Mouse (Mus musculus) R1 (cell line): Measurements from ENCODE around the gene Plpp3.
A peak's percentile ranks its signal among the peaks of the same experiment; 100 is the strongest.

Experiments used
- DNase-seq: peaks from one replicate; pipeline ENCODE4 v3.0.0-alpha.2; 2018; ENCODE audit warnings: low read depth, low spot score

Gene Plpp3

DNA sequence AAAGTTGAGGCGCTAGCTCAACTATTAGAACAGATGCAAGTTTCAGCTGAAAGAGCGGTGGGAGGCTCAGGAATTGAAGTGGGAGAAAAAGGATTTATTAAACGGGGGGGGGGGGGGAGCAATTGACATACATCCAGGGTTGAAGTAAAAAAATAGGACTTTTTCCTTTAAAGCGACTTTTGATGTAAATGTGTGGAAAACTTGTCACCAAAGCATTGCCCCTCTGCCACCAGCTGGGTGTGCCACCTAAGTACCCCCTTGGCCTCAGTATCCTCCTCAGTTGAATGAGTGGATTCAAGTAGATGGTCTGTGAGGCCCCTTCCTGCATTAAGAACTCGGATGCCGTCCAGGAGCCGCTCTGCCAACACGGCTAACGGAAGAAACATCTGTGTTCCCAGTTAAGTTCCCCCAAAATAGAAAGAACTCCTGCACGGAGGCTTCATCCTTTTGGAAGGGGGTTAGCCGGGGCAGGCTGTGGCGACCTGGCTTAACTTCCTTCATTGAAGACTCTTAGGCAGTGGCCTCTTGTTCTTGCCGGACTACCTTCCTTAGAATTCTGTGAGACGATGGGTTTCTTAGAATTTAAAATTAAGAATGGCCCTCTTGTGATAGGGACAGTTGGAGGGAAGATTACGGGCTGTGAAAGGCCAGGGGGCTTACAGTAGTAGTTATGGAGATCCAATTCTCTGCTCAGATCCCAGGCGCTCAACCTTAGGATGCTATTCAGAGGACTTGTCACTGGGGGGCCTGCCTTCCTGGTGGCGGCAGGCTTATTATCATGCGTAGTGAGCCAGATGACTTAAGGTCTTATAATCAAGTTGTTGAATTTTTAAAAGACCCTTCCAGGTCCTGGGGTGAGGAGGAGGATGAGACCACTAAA is 1.7 kb downstream of the Plpp3 start:
- peak; percentile 68 for DNase-seq

DNA sequence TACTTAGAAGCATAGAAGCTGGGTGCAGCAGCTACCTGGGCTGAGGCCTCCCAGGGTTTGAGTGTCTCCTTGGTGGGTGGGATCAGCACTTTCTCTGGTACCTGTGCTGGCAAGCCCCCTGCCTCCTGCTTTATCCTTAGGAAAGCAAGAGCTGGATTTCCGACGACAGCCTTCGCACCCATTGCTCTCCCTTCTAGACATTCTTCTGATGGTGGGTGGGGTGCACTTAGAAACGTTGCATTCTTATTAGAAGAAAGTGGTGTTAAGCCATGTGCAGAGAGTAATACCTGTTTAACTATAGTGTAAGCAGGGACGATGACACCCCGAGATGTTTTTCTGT is 2.4 kb downstream of the Plpp3 start:
- no peak for DNase-seq

DNA sequence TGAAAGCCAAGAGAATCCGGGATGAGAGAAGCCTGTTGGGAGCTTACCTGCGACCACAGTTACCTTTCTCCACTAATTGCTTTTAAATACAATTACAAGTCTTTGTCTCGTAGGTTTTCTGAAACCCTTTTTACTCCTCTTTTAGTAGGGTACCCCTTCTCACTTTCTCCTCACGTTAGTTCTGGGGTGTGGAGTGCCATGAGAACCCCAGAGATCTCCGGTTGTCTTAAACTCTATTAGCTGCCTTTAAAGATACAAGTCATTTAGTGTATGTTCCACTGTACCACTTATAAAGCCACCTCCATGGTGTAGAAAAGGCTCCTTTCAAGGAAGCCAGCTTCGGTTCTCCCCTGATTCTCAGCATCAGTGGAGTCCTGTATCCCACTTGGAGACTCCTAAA is 3.3 kb downstream of the Plpp3 start:
- no peak for DNase-seq

DNA sequence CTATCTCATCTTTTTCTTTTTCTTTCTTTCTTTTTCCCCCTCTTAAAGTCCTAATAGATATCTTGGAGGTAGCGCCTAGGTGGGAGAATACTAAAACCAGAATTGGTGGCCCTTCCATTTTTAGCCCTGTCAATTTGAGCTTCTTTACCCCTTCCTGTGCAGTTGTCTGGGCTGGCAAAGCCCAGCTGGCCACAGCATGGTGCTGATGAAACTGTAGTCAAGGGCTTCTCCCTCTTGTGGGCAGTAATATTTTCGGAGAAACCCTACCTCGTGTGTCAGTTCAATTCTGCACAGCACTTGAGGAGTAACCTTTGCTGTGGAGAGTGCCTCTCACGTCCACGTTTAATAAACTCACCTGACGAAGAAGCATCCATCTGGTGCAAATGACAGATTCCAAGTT is 4.9 kb downstream of the Plpp3 start:
- DNase-seq, result no peak

DNA sequence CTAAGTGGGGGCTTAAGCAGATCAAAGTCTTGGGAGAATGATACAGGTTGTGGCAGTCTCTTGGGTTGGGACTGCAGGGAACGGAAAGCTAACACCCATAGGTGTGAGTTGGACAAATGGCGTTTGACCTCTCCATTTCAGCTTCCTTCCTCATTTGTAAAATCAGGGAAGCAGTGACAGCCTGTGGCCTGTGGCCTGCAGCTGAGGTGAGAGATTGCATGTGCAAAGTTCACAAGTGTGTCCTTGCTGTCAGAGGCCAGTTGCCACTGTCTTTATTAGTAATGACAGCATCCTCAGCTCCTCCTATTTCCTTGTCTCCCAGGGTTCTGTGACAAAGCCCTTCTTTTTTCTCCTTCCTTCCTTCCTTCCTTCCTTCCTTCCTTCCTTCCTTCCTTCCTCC is 5.5 kb downstream of the Plpp3 start:
- DNase-seq, result no peak

DNA sequence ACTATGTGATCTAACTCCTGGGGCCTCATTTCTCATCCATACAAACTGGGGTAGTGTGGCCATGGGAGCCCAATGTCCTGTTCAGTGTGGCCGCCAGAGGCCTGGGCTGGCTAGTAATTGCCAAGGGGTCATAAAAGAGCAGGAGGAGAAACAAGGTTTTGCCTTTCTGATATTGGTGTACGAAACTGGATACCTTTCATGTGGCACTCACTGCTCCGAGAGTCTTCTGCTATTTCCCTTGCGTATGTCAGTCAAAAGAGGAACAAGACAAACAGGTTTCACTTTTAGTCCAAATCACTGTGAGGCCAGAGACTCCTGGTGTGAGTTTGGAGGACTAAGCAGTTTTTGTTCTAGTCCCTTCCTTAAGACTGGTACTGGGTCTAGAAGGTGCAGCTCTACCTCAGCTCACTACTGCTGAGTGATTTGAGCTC is 6.8 kb downstream of the Plpp3 start:
- DNase-seq, result no peak

DNA sequence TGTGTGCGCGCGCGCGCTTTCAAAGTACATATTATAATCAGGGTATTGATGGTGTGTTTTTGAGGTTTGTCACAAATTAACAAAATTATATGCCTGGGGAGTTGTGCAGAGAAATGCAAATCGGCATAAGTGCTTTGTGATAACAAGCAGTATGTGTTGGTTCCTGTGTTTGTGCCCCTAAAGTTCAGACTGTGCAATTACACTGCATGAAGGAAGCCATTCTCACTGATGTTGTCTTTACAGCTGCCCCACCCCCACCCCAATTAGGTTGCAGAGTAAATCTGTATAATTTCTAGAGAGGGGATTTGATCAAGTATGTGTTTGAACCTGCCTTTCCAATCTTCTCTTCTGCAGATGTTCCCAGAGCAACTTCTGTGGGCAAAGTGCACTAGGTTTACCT is 7.8 kb downstream of the Plpp3 start:
- DNase-seq, result peak; percentile 58

DNA sequence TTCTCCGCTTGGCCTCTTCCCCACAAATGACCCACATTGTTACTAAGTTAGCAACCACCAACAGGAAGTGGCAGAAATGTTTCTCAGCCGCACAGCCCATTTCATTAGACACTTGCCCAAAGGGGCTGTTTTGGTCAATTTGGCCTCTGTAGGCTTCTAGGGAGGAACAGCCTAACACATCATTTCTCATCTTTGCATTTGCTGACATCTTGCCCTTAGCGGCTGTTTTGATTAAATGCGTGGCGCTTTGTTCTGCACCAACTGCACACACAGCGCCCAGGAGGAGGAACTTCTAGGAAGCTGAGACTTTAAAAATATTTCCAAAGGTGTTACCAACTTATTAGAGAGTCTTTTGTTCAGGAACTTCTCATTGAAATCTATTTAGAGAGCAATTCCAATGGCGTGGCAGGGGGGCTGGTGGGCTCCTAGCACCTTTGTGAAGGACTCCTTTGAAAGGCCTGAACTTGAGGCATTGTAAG is 12.0 kb downstream of the Plpp3 start:
- DNase-seq, result peak; percentile 89

DNA sequence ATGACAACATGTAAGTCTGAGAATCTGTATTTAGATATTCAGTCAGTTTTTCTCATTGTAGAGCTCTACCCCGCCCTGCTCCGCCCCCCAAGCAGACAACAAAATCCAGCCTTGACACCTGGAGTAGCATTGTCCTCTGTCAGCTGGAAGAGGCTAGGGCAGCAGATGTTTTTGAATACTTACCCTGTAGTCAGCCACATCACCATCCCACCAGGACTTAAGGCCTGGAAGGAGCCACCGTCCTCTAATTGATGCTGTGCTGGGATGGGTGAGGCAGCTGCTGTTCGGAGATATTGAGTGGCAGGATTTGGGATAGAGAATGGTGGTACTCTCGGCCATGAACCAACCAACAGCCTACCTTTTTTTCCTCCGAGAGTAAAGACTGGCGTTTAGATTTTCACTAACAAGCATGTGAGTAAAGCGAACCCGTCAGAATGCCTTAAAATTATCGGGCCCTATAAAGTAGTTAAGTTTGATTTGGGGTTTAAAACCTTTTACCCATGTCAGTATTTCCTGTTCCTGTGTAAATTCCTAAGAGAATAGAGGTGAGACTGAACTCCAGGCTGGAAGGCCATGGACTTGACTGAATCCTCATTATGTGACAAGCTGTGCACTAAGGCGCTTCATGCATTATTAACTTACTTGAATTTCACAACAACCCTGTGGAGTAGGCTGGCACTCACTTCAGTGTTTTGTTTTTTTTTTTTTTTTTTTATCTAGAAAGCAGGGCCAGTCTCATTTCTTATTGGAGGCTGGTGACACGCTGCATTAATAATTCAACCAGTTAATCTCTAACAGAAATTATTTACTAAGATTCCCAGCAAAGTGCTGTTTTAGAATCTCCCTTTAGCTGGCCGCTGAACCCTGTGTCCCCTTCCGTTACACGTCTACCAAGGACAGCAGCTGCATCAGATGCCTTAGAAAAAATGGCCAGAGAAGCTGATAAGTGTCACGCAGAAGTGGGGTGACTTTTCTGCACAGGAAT is 13.0 kb downstream of the Plpp3 start:
- peak; percentile 81 for DNase-seq

DNA sequence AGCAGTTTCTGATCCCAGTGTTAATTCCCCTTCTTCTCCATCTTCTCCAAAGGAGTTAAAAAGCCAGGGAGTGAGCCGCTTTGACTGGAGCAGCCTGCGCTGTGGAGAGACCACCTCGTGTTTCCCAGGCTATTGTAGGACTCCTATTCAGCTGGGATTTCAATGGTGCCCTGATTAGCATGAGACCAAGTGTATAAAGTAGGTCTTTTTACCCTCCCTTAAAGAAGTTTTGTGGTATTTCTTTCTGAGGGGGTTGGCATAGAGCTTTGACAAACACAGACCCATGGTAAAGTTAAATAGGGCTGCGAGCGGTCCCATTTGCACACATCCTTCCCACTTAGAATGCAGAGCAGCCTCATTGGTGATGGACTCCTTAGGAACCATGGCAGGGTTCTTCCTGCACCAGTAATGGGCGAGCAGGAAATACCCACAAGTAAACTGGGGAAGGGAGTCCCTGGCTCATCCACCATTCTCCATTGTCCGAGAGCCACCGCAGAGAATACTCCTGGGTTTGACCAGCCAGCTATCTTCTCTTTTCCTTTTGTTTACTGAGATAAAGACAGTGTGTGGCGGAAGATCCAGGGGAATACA is 13.8 kb downstream of the Plpp3 start:
- peak; percentile 66 for DNase-seq

DNA sequence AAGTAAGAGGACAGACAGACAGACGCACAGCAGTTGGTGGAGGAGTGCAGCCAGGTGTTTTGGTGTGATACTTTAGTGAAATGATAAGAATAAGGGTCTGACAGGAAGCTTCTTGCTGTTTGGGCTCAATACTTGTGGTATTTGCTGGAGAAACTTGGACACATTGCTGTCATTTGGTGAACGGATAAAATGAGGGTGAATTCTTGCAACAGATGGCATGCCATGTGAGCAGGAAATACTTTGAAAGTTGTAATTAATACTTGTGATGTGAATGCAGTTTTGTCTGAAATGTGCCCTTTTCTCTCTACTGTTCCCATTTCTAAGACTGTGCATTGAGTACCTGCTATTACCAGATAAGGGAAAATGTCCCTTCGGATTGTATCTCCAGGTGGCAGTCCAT is 14.3 kb downstream of the Plpp3 start:
- DNase-seq, result no peak

DNA sequence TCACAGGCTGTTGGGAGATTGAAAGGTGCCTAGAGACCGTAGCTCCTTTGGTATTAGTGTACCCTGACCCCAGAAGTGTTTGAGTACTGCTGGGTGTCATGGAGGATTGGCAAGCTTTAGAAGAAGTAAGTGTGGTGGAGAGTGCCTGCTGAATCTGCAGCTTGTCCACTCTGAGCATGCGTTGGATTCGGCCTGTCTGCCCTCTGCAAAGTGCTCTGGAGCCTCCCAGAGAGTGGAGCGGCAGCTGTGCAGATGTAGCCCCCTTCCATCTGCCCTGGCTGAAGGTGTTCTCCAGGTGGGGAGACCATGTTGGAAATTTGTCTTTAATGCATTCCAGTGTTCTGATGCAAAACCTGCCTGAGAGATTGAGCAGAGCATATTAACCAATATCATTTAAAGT is 17.6 kb downstream of the Plpp3 start:
- no peak for DNase-seq

DNA sequence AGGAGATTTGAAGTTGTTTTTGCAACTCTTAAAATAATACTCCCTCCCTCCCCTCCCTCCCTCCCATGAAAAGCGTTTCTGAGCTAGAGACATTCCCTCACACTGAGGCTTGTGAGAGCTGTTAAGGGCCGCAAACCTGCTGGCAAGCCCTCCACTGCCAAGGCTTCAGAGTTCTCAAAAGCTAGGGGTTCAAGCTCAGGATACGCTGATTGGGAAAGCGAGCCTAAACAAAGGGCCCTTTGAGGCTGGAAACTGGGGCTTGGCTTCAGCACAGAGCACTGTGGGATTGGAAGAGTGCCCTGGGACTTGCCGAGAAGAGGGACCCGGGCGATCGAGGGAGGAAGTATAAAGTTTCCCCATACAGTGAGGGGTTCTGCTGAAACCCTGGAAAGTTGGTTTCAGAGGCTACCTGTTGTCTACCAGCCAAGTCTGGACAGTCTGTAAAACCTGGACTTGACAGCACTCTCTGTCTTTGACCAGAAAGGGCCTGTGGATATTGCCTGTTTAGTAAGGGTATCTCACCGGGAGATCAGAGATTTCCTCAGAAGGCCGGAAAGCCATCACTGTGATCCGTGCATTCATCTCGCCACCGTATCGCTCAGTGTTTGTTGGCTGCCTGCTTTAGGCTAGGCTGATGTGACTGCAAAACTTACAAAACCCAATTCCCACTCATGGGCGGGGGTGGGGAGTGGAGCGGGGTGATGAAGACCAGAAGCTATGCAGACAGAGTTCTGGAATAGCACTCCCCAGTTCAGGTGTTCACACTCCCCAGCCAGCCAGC is 18.3 kb downstream of the Plpp3 start:
- DNase-seq, result no peak

DNA sequence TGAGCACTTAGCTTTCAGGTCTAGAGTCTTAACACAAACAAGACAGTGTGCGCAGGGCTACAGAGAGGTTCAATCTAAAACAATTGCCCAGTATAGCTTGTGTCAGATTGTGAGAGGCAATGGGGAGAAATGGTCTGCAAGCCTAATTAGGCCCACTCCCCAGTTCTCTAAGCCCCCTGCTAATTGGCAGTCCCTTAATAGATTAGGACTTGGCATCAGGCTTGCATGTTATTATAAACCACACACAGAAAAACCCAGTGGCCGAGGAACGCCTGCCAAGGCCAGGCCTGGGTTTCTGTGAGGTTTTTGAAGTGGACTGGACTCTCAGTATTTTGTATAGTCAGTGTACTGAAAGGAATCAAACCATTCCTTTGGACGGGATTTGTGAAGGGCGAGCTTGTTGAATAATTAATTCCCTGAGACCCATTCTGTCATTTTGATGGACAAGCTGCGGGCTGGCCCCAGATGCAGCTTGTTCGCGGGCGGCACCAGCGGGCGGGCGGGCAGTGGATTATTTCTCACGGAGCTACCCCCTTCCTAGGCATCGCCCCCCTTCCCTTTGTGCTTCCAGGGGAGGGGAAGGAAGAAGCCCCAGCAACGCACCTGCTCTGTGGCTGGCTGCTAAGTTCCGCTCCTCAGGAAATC is 24.0 kb downstream of the Plpp3 start:
- no peak for DNase-seq

DNA sequence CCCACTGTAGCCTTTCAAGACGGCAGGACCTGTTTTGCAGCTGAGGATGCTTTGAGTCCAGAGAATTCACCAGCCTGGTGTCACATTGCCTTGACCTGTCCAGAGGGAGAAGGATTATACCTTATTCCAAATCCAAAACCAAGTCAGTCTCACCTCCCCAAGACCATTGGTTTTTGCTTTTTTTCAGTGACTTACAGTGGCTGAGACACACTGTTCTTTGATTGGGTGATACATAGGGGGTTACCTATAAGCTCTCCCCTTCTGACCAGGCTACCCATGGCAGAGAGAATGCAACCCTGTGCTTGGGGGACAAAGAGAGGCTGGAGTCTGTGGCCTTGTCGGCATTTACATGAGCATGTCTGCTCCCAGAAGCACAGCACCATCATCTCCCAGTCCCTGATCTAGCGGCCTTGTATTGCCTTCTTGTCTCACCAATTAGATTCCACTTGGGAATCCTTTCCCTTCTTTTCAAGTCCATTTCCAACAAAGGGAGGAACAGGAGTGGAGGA is 24.6 kb downstream of the Plpp3 start:
- no peak for DNase-seq

DNA sequence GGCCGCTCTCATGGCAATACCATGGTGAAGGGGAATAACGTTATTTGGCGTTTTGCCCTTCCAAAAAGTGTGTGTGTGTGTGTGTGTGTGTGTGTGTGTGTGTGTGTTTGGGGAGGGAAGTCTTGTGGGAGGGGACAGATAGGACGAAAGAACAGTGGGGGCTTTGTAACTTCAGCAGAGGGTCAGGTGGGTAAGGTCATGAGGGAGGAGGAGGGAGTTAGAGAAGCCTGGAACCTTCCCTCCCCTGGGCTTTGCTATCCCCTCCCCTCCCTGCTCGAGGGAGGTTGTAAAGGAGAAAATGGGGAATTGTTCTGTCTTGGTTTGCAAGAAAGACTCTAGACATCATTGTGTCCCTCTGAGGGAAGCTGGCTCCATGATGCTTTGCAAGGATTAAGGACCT is 25.1 kb downstream of the Plpp3 start:
- no peak for DNase-seq

DNA sequence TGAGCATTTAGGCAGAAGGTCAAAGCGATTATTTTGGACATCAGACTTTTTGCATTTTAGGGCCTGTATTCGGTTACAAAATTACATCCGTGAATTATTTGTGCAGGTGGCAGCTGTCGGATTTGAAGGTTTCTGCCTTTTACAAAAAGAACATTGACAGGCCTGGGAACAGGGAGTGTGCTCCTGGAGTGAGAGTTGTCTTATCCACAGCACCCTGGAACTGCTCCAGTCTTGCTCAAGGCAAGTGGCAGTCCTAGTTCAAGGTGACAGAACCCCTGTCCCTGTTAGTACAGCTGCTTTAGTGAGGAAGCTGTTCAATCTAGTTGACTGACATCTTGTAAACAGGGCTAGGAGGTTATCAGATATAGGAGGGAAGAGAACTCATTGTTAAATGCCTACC is 27.3 kb downstream of the Plpp3 start:
- no peak for DNase-seq

DNA sequence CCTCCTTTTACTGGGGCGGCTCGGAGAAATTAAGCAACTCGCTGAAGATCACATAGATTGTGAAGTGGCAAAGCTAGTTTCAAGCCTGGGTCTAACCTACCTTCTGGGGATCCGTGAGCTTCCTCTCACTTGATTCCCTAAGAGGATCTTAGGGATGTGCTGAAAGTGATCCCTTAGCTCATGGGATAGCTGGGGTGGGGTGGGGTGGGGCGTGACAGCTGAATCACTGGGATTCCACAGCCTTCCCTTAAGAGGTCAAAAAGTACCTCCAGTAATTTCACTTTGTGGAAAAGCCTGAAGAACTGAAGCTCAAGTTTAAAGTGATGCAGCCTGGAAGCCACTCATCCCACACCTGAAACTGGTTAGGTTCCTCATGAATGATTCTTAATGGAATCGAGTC is 27.8 kb downstream of the Plpp3 start:
- DNase-seq, result peak; percentile 70

DNA sequence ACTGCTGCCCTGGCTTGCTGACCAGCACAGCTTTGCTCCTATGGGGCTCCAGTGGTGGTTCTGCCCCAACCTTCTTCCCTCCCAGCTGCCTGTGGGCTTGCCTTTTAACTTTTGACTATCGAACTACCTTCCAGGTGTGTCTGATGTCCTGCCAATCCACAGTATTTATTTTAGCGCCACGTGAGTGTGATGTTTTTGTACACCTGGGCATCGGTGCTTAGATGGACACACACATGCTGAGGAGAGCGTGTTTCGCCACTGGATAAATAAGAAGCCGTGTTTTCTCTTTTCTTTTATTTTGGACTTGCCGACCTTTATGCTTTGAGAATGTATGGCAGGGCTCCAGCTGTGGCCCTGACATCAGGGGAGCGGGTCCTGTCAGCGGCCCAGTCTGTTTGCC is 29.5 kb downstream of the Plpp3 start:
- no peak for DNase-seq

DNA sequence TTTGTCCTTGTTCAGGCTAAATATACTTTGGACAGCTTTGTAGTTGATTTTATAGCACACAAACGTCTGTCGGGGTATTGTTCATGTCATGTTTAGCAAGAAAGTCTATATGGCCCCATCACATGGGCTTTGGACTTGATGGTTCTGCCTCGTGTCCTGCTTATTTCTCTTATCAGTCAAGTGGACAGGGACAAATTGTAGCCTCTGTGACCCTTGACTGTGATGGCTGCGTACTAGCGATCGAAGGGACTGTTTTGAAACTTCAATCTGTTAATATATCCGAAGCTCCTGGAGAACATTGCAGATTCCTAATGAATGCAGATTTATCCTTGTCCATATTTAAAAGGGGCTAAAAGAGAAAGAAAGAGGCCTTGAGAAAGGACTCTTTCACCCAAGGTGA is 30.7 kb downstream of the Plpp3 start:
- DNase-seq, result no peak

DNA sequence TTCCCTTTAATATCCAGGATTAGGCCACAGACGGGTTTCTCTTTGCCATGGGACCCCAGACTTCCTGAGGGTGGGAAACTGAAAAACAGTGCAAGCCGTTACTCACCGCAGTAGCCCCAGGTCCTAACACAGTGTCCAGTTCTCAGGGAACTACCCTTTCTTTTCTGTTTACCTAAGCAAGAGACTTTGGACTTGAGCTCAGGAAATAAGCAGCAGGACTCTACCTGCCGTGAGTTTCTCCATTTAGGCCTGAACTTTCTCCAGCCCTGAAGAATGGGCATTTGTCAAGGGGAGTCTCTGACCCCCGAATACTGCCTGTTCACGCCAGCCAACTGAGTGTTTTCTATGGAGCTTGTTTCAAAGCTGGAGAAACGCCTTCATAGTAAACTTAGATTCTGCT is 31.7 kb downstream of the Plpp3 start:
- no peak for DNase-seq
